Mouse (Mus musculus): ENCODE results near the gene Slc4a1. TPM values are rescaled to one million over a fixed set of nuclear protein-coding genes. Genes with fewer than 3 reads are reported as not detected.

Slc4a1 gene
- 8.9 and 573 TPM in 2 replicates for polyA plus RNA-seq (2012; ENCODE audit: low replicate concordance)

DNA sequence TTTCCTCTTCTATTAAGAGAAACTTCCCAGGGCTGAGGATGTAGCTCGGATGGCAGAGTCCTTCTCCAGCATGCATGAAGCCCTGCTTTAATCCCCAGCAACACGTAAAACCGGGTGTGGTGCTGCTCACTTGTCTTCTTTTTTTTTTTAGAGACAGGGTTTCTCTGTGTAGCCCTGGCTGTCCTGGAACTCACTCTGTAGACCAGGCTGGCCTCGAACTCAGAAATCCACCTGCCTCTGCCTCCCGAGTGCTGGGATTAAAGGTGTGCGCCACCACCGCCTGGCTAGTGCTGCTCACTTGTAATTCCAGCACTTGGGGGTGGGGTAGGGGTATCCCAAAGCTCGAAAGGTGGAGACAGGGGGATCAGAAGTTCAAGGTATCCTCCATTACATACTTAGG is at the start of gene Slc4a1:
TSS of gene Slc4a1 (minus strand) at position 101 of the 400 bp plus-strand sequence.

DNA sequence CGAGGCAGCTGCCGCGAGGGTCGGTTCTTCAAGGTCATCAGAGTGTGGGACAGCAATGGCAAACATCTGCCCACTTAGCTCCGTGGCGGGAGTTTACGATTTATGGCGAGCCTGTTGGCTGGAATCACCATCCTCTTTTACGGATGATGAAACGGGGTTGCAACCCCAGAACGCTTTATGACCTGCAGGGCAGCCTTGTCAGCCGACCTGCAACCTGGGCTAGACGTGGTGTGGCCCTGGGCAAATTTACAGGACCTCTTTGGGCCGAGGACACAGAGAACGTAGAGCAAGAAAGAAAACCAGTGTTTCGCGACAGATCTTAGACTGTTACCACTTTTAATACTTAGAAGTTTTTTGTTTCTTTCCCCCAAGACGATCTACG is 41.8 kb upstream of the Slc4a1 start, which contains the start of gene Slc25a39:
TSS of gene Slc25a39 (minus strand) at position 113 of the 382 bp plus-strand sequence.

DNA sequence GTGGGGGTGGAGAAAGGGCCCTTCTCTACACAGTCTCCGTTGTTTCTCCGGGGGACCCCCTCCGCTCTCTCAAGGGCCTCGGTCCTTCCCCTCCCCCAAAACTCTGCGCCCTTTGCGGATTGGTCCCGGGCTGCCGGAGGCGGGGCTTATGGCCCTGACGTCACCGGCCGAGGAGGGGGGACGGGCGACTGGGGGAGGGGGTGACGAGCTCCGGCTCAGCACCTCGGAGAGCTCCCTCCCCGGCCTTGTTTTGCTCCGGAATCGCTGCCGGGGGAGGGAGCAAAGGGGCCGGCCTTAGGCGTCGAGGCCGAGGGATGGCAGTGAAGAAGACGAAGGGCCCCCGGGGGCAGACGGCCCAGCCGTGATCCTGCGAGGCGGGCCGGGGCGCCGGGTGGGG is 27.2 kb upstream of the Slc4a1 start, which contains the start of gene Rundc3a:
TSS of gene Rundc3a (plus strand) at position 166 of the 397 bp plus-strand sequence.

DNA sequence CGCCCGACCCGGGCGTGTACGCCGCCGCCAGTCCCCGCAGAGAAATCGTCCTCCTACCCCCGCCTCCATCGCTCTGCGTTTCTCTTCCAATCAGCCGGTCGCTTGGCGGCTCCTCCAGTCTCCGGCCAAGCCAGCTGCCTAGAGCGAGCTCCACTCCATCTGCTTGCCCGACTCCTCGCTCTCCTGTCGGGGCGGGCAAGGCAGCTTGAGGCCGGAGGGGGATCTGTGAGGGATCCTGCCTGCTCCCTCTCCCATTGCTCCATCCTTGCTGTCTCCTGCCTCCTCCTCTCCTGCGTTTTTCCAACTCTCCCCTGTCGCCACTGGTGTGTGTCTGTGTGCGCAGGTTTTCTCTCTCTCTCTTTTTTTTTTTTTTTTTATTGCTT is 46.6 kb downstream of the Slc4a1 start, which contains the start of gene Ubtf:
TSS of gene Ubtf (minus strand) at position 333 of the 383 bp plus-strand sequence.

Other genes with a start within 250 kb of the Slc4a1 start
- 0.45 TPM in 1 of 2 replicates, not detected in the other for gene Nags, start 220.7 kb downstream of the Slc4a1 start, polyA plus RNA-seq (2012; ENCODE audit: low replicate concordance)
- gene Tmem101, start 209.8 kb downstream of the Slc4a1 start, polyA plus RNA-seq (2012; ENCODE audit: low replicate concordance), result 4.5 and 9.7 TPM in 2 replicates
- gene Lsm12, start 180.9 kb downstream of the Slc4a1 start, polyA plus RNA-seq (2012; ENCODE audit: low replicate concordance), result 80.7 and 88.6 TPM in 2 replicates
- gene G6pc3, start 176.6 kb downstream of the Slc4a1 start, polyA plus RNA-seq (2012; ENCODE audit: low replicate concordance), result 19.6 and 22.2 TPM in 2 replicates
- gene Hdac5, start 136.0 kb downstream of the Slc4a1 start, polyA plus RNA-seq (2012; ENCODE audit: low replicate concordance), result 125 and 273 TPM in 2 replicates
- gene BC030867, start 117.3 kb downstream of the Slc4a1 start, polyA plus RNA-seq (2012; ENCODE audit: low replicate concordance), result 0.09 and 1.5 TPM in 2 replicates
- 0.11 TPM in 1 of 2 replicates, not detected in the other for gene Asb16, start 97.5 kb downstream of the Slc4a1 start, polyA plus RNA-seq (2012; ENCODE audit: low replicate concordance)
- gene Tmub2, start 81.3 kb downstream of the Slc4a1 start, polyA plus RNA-seq (2012; ENCODE audit: low replicate concordance), result 53.7 and 63.0 TPM in 2 replicates
- 76.6 and 104 TPM in 2 replicates for gene Atxn7l3, start 69.6 kb downstream of the Slc4a1 start, polyA plus RNA-seq (2012; ENCODE audit: low replicate concordance)
- 95.4 and 155 TPM in 2 replicates for gene Ubtf, start 46.5 kb downstream of the Slc4a1 start, polyA plus RNA-seq (2012; ENCODE audit: low replicate concordance)
- gene Rundc3a, start 27.2 kb upstream of the Slc4a1 start, polyA plus RNA-seq (2012; ENCODE audit: low replicate concordance), result 9.0 and 32.0 TPM in 2 replicates
- 108 and 335 TPM in 2 replicates for gene Slc25a39, start 41.7 kb upstream of the Slc4a1 start, polyA plus RNA-seq (2012; ENCODE audit: low replicate concordance)
- gene Grn, start 64.1 kb upstream of the Slc4a1 start, polyA plus RNA-seq (2012; ENCODE audit: low replicate concordance), result 128 and 131 TPM in 2 replicates
- gene Fam171a2, start 81.5 kb upstream of the Slc4a1 start, polyA plus RNA-seq (2012; ENCODE audit: low replicate concordance), result 0.61 and 0.83 TPM in 2 replicates
- gene Itga2b, start 103.9 kb upstream of the Slc4a1 start, polyA plus RNA-seq (2012; ENCODE audit: low replicate concordance), result 9.0 TPM in 2 replicates
- gene Gpatch8, start 190.2 kb upstream of the Slc4a1 start, polyA plus RNA-seq (2012; ENCODE audit: low replicate concordance), result 12.9 and 21.0 TPM in 2 replicates
- gene Gm11627, start 213.3 kb upstream of the Slc4a1 start, polyA plus RNA-seq (2012; ENCODE audit: low replicate concordance), result not detected in 2 replicates
- gene Fzd2, start 238.2 kb upstream of the Slc4a1 start, polyA plus RNA-seq (2012; ENCODE audit: low replicate concordance), result 0.11 TPM in 1 of 2 replicates, not detected in the other